Mouse (Mus musculus) myocyte (in vitro differentiated cells): ENCODE measurements around the gene Glod5.

ENCODE experiments used
- CEBPB ChIP-seq: IDR thresholded peaks from 2 replicates; pipeline ENCODE4 v1.6.1; 2011; ENCODE audit warnings: mild to moderate bottlenecking, moderate library complexity; ENCODE audit not compliant: poor library complexity, insufficient read depth, severe bottlenecking
- E2F4 ChIP-seq: IDR thresholded peaks from one replicate; pipeline ENCODE4 v1.6.1; 2011; ENCODE audit warnings: mild to moderate bottlenecking, control low read depth, moderate library complexity; ENCODE audit not compliant: insufficient read depth
- MAX ChIP-seq: IDR thresholded peaks from one replicate; pipeline ENCODE4 v1.6.1; 2011; ENCODE audit warnings: low read depth, mild to moderate bottlenecking, control low read depth
- MYOD1 ChIP-seq, 3 experiments: IDR thresholded peaks; one replicate each; pipeline ENCODE4 v1.6.1; 2011; ENCODE audit warnings: control low read depth in 2 of 3, low read depth in 2 of 3, mild to moderate bottlenecking in 2 of 3, moderate library complexity in 1 of 3; ENCODE audit not compliant: insufficient read length in 2 of 3, control insufficient read depth in 1 of 3
- MYOG ChIP-seq, 3 experiments: IDR thresholded peaks; one replicate each; pipeline ENCODE4 v1.6.1; 2011; ENCODE audit warnings: control low read depth in 2 of 3, low read depth in 2 of 3, mild to moderate bottlenecking in 2 of 3; ENCODE audit not compliant: insufficient read length in 2 of 3, control insufficient read depth in 1 of 3, insufficient read depth in 1 of 3
- POLR2A ChIP-seq: IDR thresholded peaks from one replicate; pipeline ENCODE4 v1.6.1; 2011; ENCODE audit warnings: low read depth, mild to moderate bottlenecking, control low read depth, moderate library complexity; ENCODE audit not compliant: insufficient read length
- POLR2AphosphoS2 ChIP-seq: IDR thresholded peaks from one replicate; pipeline ENCODE4 v1.6.1; 2011; ENCODE audit warnings: low read depth, control low read depth; ENCODE audit not compliant: insufficient read length
- REST ChIP-seq: IDR thresholded peaks from one replicate; pipeline ENCODE4 v1.6.1; 2011; ENCODE audit warnings: mild to moderate bottlenecking, control low read depth, moderate library complexity; ENCODE audit not compliant: insufficient read depth, insufficient read length
- SRF ChIP-seq: IDR thresholded peaks from one replicate; pipeline ENCODE4 v1.6.1; 2011; ENCODE audit warnings: low read depth; ENCODE audit not compliant: control insufficient read depth, insufficient read length
- TCF12 ChIP-seq: IDR thresholded peaks from one replicate; pipeline ENCODE4 v1.6.1; 2011; ENCODE audit warnings: mild to moderate bottlenecking, control low read depth; ENCODE audit not compliant: poor library complexity, insufficient read depth, severe bottlenecking
- TCF3 ChIP-seq: IDR thresholded peaks from one replicate; pipeline ENCODE4 v1.6.1; 2011; ENCODE audit warnings: low read depth, control low read depth; ENCODE audit not compliant: insufficient read length
- USF1 ChIP-seq: IDR thresholded peaks from one replicate; pipeline ENCODE4 v1.6.1; 2011; ENCODE audit warnings: low read depth, mild to moderate bottlenecking, control low read depth, moderate library complexity

GRCm38 (mm10) chrX:8013569-8014314 is 4.5 kb downstream of the Glod5 start:
- TF ChIP-seq POLR2A (no peak), MAX (no peak), E2F4 (no peak), USF1 (no peak), POLR2AphosphoS2 (no peak), MYOD1 (IDR thresholded peaks at IDR 0.05; ENCODE audit: control insufficient read depth in 1 of 3, insufficient read length in 2 of 3, low read depth in 2 of 3) (no peak), TCF12 (no peak), MYOG (IDR thresholded peaks at IDR 0.05; ENCODE audit: control insufficient read depth in 1 of 3, insufficient read depth in 1 of 3, insufficient read length in 2 of 3, low read depth in 2 of 3) (no peak), REST (no peak), TCF3 (no peak), CEBPB (no peak), SRF (no peak)
